Mouse (Mus musculus) intestine, embryonic 16.5 days (tissue): ENCODE results near the gene Mamstr. TPM values are rescaled to one million over a fixed set of nuclear protein-coding genes. Genes with fewer than 3 reads are reported as not detected.

Experiments used
- ATAC-seq: fragments of 200-750 bp; cut with Nextera tagmentation; 2 replicates; pipeline ENCODE4 v1.8.0; 2017; ENCODE audit warnings: moderate TSS enrichment, moderate library complexity
- H3K27ac ChIP-seq: fragments of 300-500 bp; sonication (generic); 2 replicates; pipeline ENCODE4 v1.5.1; 2014; ENCODE audit warnings: mild to moderate bottlenecking, low read length
- H3K27me3 ChIP-seq: fragments of 300-500 bp; sonication (generic); replicated peaks from 2 replicates; pipeline ENCODE4 v1.6.1; 2014; ENCODE audit warnings: low read length, control low read depth, mixed read lengths; ENCODE audit not compliant: control insufficient read depth, insufficient read depth
- H3K36me3 ChIP-seq: fragments of 300-500 bp; sonication (generic); 2 replicates; pipeline ENCODE4 v1.6.1; 2014; ENCODE audit warnings: low read length, control low read depth; ENCODE audit not compliant: control insufficient read depth, insufficient read depth
- H3K4me1 ChIP-seq: fragments of 300-500 bp; sonication (generic); 2 replicates; pipeline ENCODE4 v1.6.1; 2014; ENCODE audit warnings: low read length, control low read depth, mixed read lengths; ENCODE audit not compliant: control insufficient read depth, insufficient read depth
- H3K4me2 ChIP-seq: fragments of 300-500 bp; sonication (generic); 2 replicates; pipeline ENCODE4 v1.6.1; 2014; ENCODE audit warnings: low read depth, low read length, control low read depth
- H3K4me3 ChIP-seq: fragments of 300-500 bp; sonication (generic); 2 replicates; pipeline ENCODE4 v1.5.1; 2014; ENCODE audit warnings: mild to moderate bottlenecking, low read length
- H3K9ac ChIP-seq: fragments of 300-500 bp; sonication (generic); 2 replicates; pipeline ENCODE4 v1.6.1; 2014; ENCODE audit warnings: low read depth, low read length
- H3K9me3 ChIP-seq: fragments of 300-500 bp; sonication (generic); 2 replicates; pipeline ENCODE4 v1.6.1; 2016; ENCODE audit warnings: low read length, control low read depth; ENCODE audit not compliant: control insufficient read depth
- WGBS: fragments of 180-500 bp; shearing (Covaris S2); extraction: QIAGEN DNeasy Blood & Tissue Kit; methylation state at CpG from one replicate; pipeline ENCODE4 v1.1.7; 2014; 5-methylcytosine and 5-hydroxymethylcytosine counted together
- polyA plus RNA-seq: library from polyadenylated mRNA; unstranded; fragments of >200 nt; fragmentation: Nextera tagmentation; extraction: Ambion mirVana; gene quantifications from 2 replicates; pipeline ENCODE4 v1.2.1, GENCODE M21; 2015

The Mamstr gene
- polyA plus RNA-seq, 1 experiment from 2014 or later: 6.3 TPM

DNA sequence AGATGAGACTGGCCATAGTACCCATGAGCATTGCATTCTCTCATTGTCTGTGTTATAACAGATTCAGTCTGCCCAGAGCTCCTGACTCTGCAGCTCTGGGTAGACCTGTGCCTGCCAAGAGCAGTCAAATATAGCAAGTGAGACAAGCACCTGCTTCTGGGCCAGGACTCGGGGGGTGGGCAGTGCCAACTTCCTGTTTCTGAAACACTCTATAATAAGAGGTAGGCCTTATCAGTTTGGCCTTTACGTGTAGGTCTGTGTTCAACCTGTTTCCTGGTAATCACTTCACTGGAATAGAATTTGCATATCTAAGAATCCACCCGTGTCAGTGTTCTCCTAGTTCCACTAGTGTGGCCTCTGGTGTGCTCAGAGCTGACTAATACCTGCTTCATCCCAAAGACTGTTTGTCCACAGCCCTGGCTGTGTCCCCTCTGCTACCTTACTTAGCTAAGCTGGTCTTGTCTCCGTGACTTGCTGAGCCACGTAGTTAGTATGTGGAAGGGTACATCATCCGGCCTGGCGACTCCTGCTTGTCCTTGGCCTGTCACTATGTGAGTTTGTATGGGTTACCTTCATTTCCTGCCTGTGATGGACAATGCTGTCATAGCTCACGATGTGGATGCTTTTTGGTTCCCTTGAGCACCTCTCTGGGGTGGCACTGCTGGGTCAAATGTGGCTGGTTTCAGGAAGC, 41.4 kb downstream of the Mamstr start:
- no peaks in the 10 kb centered on the region for H3K9me3 ChIP-seq
- no peak overlapping the region for H3K9ac ChIP-seq
- no peak overlapping the region for H3K4me2 ChIP-seq
- H3K36me3 ChIP-seq: no peaks in the 10 kb centered on the region
- H3K4me3 ChIP-seq: no peak overlapping the region
- H3K27ac ChIP-seq: peak overlapping the region; percentile 23
- no peaks in the 10 kb centered on the region for H3K27me3 ChIP-seq
- no peak for ATAC-seq
- WGBS: 70% methylated on average over 8 of the region's 8 CpGs
- H3K4me1 ChIP-seq: peaks cover 28% of the 10 kb centered on the region

DNA sequence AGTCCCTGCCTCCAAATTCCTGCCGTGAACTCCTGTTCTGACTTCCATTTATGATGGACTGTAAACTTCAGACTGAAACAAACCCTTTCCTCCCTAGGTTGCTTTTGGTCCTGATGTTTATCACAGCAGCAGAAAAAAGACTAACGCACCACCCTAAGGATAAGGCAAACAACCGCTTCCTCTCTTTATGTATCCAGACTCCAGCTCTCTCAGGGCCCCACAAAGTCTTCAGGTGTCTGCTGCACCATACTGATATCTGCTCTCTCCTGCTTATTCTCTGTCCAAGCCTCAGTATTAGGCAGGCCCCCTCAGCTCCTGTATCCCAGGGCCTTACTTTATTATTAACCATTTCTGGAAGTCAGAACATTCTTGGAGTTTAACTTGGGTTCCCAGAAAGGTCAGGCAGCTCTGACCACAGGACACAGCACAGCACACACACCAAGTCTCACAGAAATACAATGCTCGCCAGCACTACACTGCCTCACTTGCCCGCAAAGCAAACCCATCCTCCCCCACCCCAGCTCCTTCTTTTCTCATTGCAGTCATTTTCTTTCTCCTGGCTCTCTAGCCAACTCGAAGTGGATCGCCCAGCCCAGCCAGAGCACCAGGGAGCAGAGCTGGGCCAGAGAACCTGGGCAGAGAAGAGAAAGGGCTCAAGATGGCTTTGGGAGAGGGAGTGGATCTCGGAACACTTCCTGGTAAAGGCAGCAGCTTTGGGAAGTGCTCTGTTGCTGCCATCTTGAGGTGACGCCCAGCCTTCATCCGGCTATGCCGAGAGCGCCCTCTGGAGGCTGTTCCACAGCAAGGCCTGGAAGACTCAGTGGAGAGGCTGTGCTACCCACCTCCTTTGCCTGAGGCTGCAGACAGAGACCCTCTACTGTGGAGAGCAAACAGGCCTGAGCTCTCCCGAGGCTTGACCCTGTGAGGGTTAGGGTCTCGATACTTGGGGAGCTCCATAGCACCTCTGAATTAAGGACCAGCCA, 42.7 kb downstream of the Mamstr start:
- no peaks in the 10 kb centered on the region for H3K36me3 ChIP-seq
- peak overlapping the region; percentile 59 for H3K9ac ChIP-seq
- H3K4me1 ChIP-seq: peaks cover 30% of the 10 kb centered on the region
- H3K27ac ChIP-seq: peak overlapping the region; percentile 66
- ATAC-seq: peak; percentile 65
- no peaks in the 10 kb centered on the region for H3K9me3 ChIP-seq
- peak overlapping the region; percentile 5; the same call in 1 of the 2 replicates for H3K4me3 ChIP-seq
- no peaks in the 10 kb centered on the region; the same call in 1 of the 2 replicates for H3K27me3 ChIP-seq
- 27% methylated on average over 14 of the region's 14 CpGs for WGBS
- peak overlapping the region; percentile 41 for H3K4me2 ChIP-seq

DNA sequence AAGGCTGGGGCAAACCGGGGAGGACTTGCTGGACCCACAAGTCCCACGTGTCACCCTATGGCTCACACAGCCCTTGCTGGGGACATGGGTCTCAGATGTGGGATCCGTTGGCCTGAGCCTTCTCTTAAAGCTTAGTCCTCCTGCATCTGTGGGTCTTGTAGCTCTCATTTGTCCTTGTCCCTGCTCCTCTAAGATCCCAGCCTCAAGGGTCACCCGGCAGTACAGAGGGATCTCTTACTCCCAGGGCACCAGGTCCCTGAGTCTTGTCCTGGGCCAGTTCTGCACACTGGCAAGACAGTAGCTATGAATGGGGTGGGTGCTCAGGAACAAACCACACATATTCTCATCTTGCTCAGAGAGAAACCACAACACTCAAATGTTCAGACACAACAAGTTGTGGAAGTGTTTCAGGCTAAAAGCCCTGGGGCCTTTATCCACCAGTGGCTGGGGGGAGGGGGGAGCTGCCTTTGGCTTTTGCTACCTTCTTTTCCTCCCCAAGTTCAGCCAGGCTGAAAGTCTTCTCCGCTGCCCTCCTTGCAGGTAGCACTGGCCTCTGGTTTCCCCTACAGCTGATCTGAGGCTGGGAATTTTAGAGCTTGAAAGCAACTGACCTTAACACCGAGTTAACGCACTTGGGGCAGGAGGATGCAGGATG, 43.7 kb downstream of the Mamstr start, which contains the start of gene Ntn5:
Ntn5 (plus strand) TSS at position 627 of the 655 bp plus-strand sequence.
- no peaks in the 10 kb centered on the region; the same call in 1 of the 2 replicates for H3K27me3 ChIP-seq
- H3K9me3 ChIP-seq: no peaks in the 10 kb centered on the region
- no peak for ATAC-seq
- H3K36me3 ChIP-seq: no peaks in the 10 kb centered on the region
- H3K4me1 ChIP-seq: peaks cover 27% of the 10 kb centered on the region
- no peak within 1 kb of the TSS for H3K27ac ChIP-seq
- WGBS: 79% methylated on average over 7 of the region's 7 CpGs
- no peak within 1 kb of the TSS for H3K4me3 ChIP-seq
- H3K9ac ChIP-seq: peak within 1 kb of the TSS; percentile 53; the same call in 1 of the 2 replicates
- no peak within 1 kb of the TSS; the same call in 1 of the 2 replicates for H3K4me2 ChIP-seq

DNA sequence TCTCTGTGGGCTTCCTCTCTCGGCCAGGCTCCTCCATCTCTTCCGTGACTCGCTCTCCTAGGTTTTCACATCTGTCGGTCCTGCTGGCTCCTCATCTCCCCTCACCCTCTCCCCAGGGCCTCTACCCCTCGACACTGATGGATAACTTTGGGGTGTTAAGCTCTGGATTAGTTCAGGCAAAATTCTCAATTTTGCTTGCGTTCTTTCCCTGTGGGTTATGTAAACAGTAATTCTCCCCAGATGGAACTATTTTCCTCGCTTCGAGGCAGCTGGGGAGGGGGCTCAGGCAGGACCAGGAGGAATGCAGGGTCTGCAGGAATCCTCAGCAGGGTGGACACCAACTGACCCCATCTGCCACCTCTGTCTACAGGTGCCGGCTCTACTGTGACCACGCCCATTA, 46.0 kb downstream of the Mamstr start:
- no peak overlapping the region for H3K4me3 ChIP-seq
- H3K9ac ChIP-seq: peak overlapping the region; percentile 53
- no peak overlapping the region; the same call in 1 of the 2 replicates for H3K4me2 ChIP-seq
- H3K9me3 ChIP-seq: no peaks in the 10 kb centered on the region
- H3K36me3 ChIP-seq: no peaks in the 10 kb centered on the region
- WGBS: 40% methylated on average over 10 of the region's 10 CpGs
- peaks cover 27% of the 10 kb centered on the region for H3K4me1 ChIP-seq
- H3K27ac ChIP-seq: no peak overlapping the region
- no peak for ATAC-seq
- H3K27me3 ChIP-seq: no peaks in the 10 kb centered on the region; the same call in 1 of the 2 replicates

GRCm38 (mm10) chr7:45686841-45687240, 47.1 kb downstream of the Mamstr start:
- no peak overlapping the region for H3K9ac ChIP-seq
- H3K27ac ChIP-seq: no peak overlapping the region
- H3K9me3 ChIP-seq: no peaks in the 10 kb centered on the region
- no peak overlapping the region for H3K4me2 ChIP-seq
- no peaks in the 10 kb centered on the region for H3K36me3 ChIP-seq
- WGBS: 57% methylated on average over 3 of the region's 3 CpGs
- no peaks in the 10 kb centered on the region; the same call in 1 of the 2 replicates for H3K27me3 ChIP-seq
- H3K4me1 ChIP-seq: peaks cover 27% of the 10 kb centered on the region
- H3K4me3 ChIP-seq: no peak overlapping the region
- no peak for ATAC-seq

DNA sequence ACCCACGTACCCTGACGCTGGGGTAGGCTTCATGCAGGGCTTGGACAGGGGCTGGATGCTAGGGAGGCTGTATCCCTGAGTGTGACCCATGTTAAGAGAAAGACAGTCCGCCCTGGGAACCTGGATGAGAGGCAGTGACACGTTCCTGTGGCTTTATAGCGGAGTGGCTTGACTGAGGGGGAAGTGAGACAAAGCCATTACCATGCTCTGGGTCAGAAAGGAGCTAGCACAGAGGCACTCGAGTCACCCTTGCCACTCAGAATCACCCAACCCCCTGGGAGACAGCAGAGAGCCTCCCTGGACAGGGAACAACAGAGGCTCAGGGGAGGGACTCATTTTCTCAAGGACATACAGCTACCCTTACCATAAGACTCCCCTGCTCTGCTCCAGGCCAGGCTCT, 49.3 kb downstream of the Mamstr start:
- ATAC-seq: no peak
- 68% methylated on average over 6 of the region's 6 CpGs for WGBS
- no peaks in the 10 kb centered on the region for H3K36me3 ChIP-seq
- no peak overlapping the region for H3K27ac ChIP-seq
- no peaks in the 10 kb centered on the region for H3K9me3 ChIP-seq
- H3K4me2 ChIP-seq: no peak overlapping the region
- no peak overlapping the region for H3K9ac ChIP-seq
- no peaks in the 10 kb centered on the region; the same call in 1 of the 2 replicates for H3K27me3 ChIP-seq
- H3K4me1 ChIP-seq: peaks cover 19% of the 10 kb centered on the region; the same call in 1 of the 2 replicates
- no peak overlapping the region for H3K4me3 ChIP-seq

- Histone ChIP-seq H3K9ac (no peak overlapping the region), H3K4me2 (no peak overlapping the region), H3K36me3 (no peaks in the 10 kb centered on the region), H3K9me3 (no peaks in the 10 kb centered on the region), H3K4me3 (no peak overlapping the region), H3K4me1 (peaks cover 18% of the 10 kb centered on the region; the same call in 1 of the 2 replicates), H3K27ac (no peak overlapping the region), H3K27me3 (no peaks in the 10 kb centered on the region; the same call in 1 of the 2 replicates)
- WGBS: 61% methylated on average over 11 of the region's 11 CpGs
- no peak for ATAC-seq
Observed at GRCm38 (mm10) chr7:45689800-45690199, 50.0 kb downstream of the Mamstr start.

GRCm38 (mm10) chr7:45692364-45692763, 52.6 kb downstream of the Mamstr start:
- H3K36me3 ChIP-seq: no peaks in the 10 kb centered on the region
- no peak overlapping the region for H3K4me2 ChIP-seq
- H3K27me3 ChIP-seq: no peaks in the 10 kb centered on the region
- H3K9ac ChIP-seq: no peak overlapping the region
- H3K4me1 ChIP-seq: no peaks in the 10 kb centered on the region
- no peak overlapping the region for H3K4me3 ChIP-seq
- ATAC-seq: no peak
- no peaks in the 10 kb centered on the region for H3K9me3 ChIP-seq
- 78% methylated on average over 2 of the region's 2 CpGs for WGBS
- H3K27ac ChIP-seq: no peak overlapping the region
